Mouse (Mus musculus): ENCODE data around the gene 2610507B11Rik. TPM values are rescaled to one million over a fixed set of nuclear protein-coding genes. Genes with fewer than 3 reads are reported as not detected.

The 2610507B11Rik gene
- total RNA-seq, 4 experiments from 2014 or later, result 211 to 289 (median 233) TPM

DNA sequence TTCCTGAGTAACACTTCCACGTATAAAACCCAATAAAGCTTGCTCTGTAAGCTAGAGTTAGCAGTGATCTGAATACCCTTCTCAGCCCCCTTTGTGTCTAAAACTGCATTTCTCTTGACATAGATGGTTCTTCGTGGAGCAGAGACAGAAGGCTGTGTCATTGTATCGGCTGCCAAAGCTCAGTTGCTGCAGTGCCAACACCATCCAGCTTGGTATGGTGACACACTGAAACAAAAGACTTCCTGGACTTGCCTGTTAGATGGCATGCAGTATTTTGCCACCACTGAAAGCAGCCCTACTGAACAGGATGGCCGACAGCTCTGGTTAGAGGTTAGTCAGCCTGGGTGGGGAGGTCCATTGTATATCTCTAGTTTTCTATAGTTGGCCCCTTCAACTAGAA is 18.0 kb downstream of the 2610507B11Rik start:
- DNase-seq (ENCODE audit: low spot score in 2 of 2), result no peak

DNA sequence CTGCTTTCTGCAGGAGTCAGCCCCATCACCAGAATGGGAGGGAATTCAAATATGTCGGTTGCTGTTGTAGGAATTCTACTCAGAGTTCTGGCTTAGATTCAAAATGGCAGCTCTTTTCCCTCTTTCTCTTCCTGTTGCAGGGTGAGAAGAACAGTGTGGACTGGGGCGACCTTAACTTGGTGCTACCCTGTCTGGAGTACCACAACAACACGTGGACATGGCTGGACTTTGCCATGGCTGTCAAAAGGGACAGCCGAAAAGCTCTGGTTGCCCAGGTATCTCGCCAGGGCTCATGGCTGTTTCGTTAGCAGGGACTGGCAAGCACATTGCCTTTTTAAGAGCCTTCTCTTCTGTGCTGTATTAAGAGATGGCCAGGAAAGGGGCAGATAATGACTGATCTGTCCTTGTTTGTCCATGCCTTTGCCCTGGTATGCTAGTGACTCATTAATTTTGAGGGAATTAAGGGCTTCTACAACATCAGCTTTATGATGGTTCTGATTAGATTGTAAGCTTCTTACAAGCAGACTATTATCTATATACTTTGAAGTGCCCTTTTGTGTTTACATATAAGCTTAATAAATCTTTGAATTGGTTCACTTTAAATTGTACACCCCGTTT is 27.7 kb downstream of the 2610507B11Rik start:
- no peak for DNase-seq (ENCODE audit: low spot score in 2 of 2)

GRCm38 (mm10) chr11:78290654-78291053 is 29.1 kb downstream of the 2610507B11Rik start, which contains the start of gene BC030499:
BC030499 (plus strand) TSS chr11:78290841.
- no peak for DNase-seq (ENCODE audit: low spot score in 2 of 2)

GRCm38 (mm10) chr11:78294585-78294984 is 33.0 kb downstream of the 2610507B11Rik start:
- no peak for DNase-seq (ENCODE audit: low spot score in 2 of 2)

GRCm38 (mm10) chr11:78300917-78301316 is 39.4 kb downstream of the 2610507B11Rik start:
- DNase-seq (ENCODE audit: low spot score in 2 of 2), result no peak

GRCm38 (mm10) chr11:78301357-78302084 is 40.0 kb downstream of the 2610507B11Rik start, which contains the start of gene Spag5:
Spag5 (plus strand) TSS chr11:78301529.
- peak; percentile 88 to 91 for DNase-seq (ENCODE audit: low spot score in 2 of 2)

DNA sequence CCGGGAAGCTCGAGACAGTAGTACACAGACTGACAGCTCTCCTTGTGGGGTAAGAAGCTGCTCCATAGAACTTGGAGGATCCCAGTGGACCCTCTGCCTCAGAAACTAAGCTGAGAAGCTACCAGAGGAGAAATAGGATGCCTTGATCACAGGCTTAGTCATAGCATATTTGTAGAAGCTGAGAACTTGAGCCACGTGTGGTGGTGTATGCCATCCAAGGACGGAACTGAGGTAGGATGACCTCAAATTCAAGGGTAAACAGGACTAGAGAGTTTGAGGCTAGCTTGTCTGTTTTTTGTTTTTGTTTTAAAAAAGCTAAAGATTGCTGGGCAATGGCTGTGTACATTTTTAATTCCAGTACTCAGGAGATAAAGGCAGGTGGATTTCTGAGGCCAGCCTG is 43.7 kb downstream of the 2610507B11Rik start:
- no peak for DNase-seq (ENCODE audit: low spot score in 2 of 2)

GRCm38 (mm10) chr11:78310861-78311511 is 49.4 kb downstream of the 2610507B11Rik start:
- no peak for DNase-seq (ENCODE audit: low spot score in 2 of 2)

GRCm38 (mm10) chr11:78313662-78314061 is 52.1 kb downstream of the 2610507B11Rik start:
- no peak for DNase-seq (ENCODE audit: low spot score in 2 of 2)

GRCm38 (mm10) chr11:78318411-78318810 is 56.9 kb downstream of the 2610507B11Rik start:
- no peak for DNase-seq (ENCODE audit: low spot score in 2 of 2)

DNA sequence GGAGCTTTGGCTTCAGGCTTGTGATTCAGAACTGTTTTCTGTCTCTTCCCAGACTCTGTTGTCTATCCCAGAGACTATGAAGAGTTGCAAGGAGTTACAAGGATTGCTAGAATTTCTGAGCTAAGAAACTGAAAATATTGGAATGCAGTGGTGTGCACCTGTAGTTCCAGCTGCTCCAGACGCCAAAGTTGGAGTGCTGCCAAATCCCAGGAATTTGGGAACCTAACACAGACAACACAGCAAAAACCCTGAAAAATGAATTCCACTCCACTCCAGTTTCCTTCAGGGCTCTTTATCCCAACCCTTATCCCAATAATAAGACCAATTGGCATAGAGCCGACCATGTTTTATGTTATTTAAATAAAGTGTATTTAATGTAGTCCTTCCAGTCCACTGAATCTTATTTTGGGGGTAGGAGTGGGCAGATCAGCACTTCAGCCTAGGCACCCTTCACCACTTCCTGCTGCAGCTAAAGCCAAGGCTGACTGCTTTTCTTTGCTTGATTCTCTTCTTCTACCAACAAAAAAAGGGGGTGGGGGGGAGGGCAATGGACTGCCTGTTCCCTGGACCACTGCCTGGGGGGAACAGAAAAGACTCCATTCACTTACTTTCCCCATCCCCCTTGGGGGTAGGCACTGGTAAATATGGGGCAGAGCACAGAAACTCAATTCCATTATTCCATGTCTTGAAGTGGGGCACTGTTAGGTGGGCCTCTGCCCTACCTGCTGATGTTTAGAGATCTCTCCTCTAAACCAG is 60.7 kb downstream of the 2610507B11Rik start:
- no peak for DNase-seq (ENCODE audit: low spot score in 2 of 2)

GRCm38 (mm10) chr11:78322860-78323259 is 61.3 kb downstream of the 2610507B11Rik start, which contains the start of gene Aldoc:
Aldoc (plus strand) TSS chr11:78322968.
- DNase-seq (ENCODE audit: low spot score in 2 of 2), result peak; percentile 50 to 66

- no peak for DNase-seq (ENCODE audit: low spot score in 2 of 2)
Measured at GRCm38 (mm10) chr11:78324000-78324785, 62.6 kb downstream of the 2610507B11Rik start.

GRCm38 (mm10) chr11:78324965-78325364 is 63.4 kb downstream of the 2610507B11Rik start:
- no peak for DNase-seq (ENCODE audit: low spot score in 2 of 2)

DNA sequence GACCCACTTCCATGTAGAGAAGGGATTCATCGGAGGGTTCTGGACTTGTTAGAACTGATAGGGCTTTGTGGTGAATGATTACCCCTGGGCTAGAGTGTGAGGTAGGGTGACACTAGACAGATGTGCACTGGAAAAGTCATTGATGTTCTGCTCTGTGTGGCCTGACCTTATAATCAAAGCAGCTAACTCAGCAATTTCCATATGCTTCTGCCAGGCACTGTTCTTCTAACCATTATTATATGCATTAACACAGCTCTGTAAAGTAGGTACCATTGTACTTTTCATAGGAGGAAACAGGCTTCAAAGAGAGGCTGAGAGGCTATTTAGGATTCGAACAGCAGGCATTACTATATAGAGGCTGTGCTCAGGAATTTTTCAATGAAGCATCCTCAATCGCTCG is 65.7 kb downstream of the 2610507B11Rik start:
- no peak for DNase-seq (ENCODE audit: low spot score in 2 of 2)

DNA sequence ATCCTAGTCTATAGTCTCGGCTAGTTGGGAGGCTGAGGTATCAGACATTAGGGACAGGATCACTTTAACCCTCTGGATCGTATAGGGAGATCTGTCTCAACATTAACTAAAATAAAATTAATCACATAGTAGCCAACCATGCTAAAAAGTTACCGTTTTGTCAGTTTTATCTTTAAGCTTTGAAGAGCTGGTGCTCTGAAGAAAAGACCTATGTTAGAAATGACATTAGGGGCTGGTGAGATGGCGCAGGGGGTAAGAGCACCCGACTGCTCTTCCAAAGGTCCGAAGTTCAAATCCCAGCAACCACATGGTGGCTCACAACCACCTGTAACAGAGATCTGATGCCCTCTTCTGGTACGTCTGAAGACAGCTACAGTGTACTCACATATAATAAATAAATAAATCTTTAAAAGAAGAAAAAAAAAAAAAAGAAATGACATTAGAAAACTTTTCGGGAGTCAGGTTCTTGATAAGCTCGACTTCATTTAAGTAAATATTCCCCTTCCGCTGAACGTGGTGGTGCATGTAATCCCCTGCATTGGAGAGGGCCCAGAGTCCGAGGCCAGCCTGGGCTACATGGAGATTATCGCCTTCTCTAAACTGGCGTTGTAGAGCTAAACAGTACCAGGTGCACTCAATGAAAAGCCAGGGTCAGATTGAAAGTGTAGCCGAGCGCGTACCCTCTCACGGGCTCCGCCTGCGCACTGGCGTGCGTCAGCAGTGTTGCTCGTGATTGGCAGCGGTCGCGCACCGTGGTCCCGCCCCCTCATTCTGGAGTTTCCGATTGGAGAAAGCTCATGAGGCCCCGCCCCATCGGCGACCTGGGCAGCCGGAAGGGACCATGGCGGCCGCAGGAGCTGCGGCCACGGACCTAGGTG is 66.3 kb downstream of the 2610507B11Rik start, which contains the start of gene Pigs:
Gene Pigs (plus strand): TSS at position 782 of the 878 bp plus-strand sequence.
- DNase-seq (ENCODE audit: low spot score in 2 of 2), result peak; percentile 94 to 95

GRCm38 (mm10) chr11:78328512-78329056 is 67.0 kb downstream of the 2610507B11Rik start:
- no peak for DNase-seq (ENCODE audit: low spot score in 2 of 2)

- no peak for DNase-seq (ENCODE audit: low spot score in 2 of 2)
Measured at GRCm38 (mm10) chr11:78332676-78333075, 71.1 kb downstream of the 2610507B11Rik start.

DNA sequence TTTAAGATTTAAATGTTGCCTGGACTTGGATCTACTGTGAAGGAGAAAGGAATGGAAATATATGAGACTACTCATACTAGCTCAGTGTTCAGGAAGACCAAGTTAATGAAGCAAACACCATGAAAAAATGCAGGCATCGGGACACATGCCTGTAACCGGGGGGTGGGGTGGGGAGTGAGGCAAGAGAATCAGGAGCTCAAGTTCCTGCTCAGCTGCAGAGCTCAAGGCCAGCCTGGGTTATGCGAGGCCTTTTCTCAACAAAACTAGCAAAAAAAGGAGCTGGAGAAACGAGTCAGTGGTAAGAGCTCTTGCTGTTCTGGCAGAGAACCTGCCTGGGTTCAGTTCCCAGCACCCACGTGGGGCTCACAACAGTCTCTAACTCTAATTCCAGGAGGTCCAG is 72.4 kb downstream of the 2610507B11Rik start:
- DNase-seq (ENCODE audit: low spot score in 2 of 2), result no peak

All from gastrocnemius, adult 8-10 months (tissue).